Mouse (Mus musculus): ENCODE measurements around the gene Vmn1r236. TPM values are rescaled to one million over a fixed set of nuclear protein-coding genes. Genes with fewer than 3 reads are reported as not detected.

The Vmn1r236 gene
- not detected in 2 replicates for total RNA-seq (2012; rRNA removed)

- TF ChIP-seq MAFK (IDR thresholded peaks at IDR 0.05; ENCODE audit: insufficient read depth, low read depth, low read length) (no peak), HCFC1 (IDR thresholded peaks at IDR 0.05; ENCODE audit: borderline replicate concordance, insufficient read depth, low read length) (no peak), CHD2 (IDR thresholded peaks at IDR 0.05; ENCODE audit: low read depth, low read length) (no peak), ZNF384 (IDR thresholded peaks at IDR 0.05; ENCODE audit: low read depth, low read length) (no peak), ZC3H11A (IDR thresholded peaks at IDR 0.05; ENCODE audit: borderline replicate concordance, low read depth, low read length) (no peak)
- DNase-seq (ENCODE audit: low read depth, low spot score) = no peak
- Histone ChIP-seq H3K27ac (ENCODE audit: insufficient read depth, low read depth, low read length, poor library complexity, severe bottlenecking) (no peak within 1 kb of the TSS), H3K9ac (ENCODE audit: insufficient read depth, low read depth, low read length, poor library complexity, severe bottlenecking) (no peak within 1 kb of the TSS), H3K36me3 (ENCODE audit: control insufficient read depth, insufficient read depth, low read length, poor library complexity, severe bottlenecking) (no peaks in the 10 kb centered on the region), H3K4me3 (ENCODE audit: insufficient read depth in 1 of 2, low read depth in 1 of 2, low read length in 2 of 2, poor library complexity in 1 of 2, severe bottlenecking in 1 of 2) (no peak within 1 kb of the TSS), H3K9me3 (ENCODE audit: control insufficient read depth, insufficient read depth, low read depth, low read length) (no peaks in the 10 kb centered on the region), H3K4me1 (ENCODE audit: control insufficient read depth in 2 of 2, insufficient read depth in 2 of 2, low read length in 2 of 2, poor library complexity in 1 of 2) (no peaks in the 10 kb centered on the region)
- in situ Hi-C loops (cut with MboI; ENCODE audit: low sequenced_read_pairs in 2 of 2, unreplicated experiment in 2 of 2) = no loop called here
These were observed at the start of gene Vmn1r236 for GRCm38 (mm10) chr17:21282642-21283041. Gene Vmn1r236, plus strand, starts transcription at chr17:21282942.

- Histone ChIP-seq H3K9me3 (ENCODE audit: control insufficient read depth, insufficient read depth, low read depth, low read length) (no peaks in the 10 kb centered on the region), H3K36me3 (ENCODE audit: control insufficient read depth, insufficient read depth, low read length, poor library complexity, severe bottlenecking) (no peaks in the 10 kb centered on the region), H3K4me3 (ENCODE audit: insufficient read depth in 1 of 2, low read depth in 1 of 2, low read length in 2 of 2, poor library complexity in 1 of 2, severe bottlenecking in 1 of 2) (no peak within 1 kb of the TSS), H3K4me1 (ENCODE audit: control insufficient read depth in 2 of 2, insufficient read depth in 2 of 2, low read length in 2 of 2, poor library complexity in 1 of 2) (no peaks in the 10 kb centered on the region), H3K9ac (ENCODE audit: insufficient read depth, low read depth, low read length, poor library complexity, severe bottlenecking) (no peak within 1 kb of the TSS), H3K27ac (ENCODE audit: insufficient read depth, low read depth, low read length, poor library complexity, severe bottlenecking) (no peak within 1 kb of the TSS)
- in situ Hi-C loops (cut with MboI; ENCODE audit: low sequenced_read_pairs in 2 of 2, unreplicated experiment in 2 of 2) = no loop called here
- DNase-seq (ENCODE audit: low read depth, low spot score) = no peak
- TF ChIP-seq ZNF384 (IDR thresholded peaks at IDR 0.05; ENCODE audit: low read depth, low read length) = no peak
These were observed 26.6 kb upstream of the Vmn1r236 start, which contains the start of gene Vmn1r235 for GRCm38 (mm10) chr17:21256111-21256510. Gene Vmn1r235, plus strand, starts transcription at chr17:21256411.

DNA sequence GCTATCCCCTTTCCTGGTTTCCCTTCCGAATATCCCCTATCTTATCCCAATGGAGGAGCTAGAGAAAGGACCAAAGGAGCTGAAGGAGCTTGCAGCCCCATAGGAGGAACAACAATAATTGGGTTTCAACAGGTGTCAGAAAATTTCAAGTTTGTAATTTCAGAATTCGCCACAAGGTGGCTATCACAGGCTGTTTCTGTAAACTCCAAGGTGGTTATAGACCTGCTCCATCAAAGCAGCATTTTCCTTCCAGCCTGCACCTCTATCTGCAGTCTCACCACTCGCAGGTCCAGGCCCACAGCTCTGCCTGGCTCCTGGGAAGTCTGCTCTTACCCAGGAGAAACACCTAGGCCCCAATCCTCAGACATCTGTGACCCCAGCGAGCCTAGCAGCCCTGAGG lies 10.6 kb upstream of the Vmn1r236 start:
- DNase-seq (ENCODE audit: low read depth, low spot score) = peak; percentile 88
- no peaks in the 10 kb centered on the region for H3K4me1 ChIP-seq (ENCODE audit: control insufficient read depth in 2 of 2, insufficient read depth in 2 of 2, low read length in 2 of 2, poor library complexity in 1 of 2)
- in situ Hi-C loops (cut with MboI; ENCODE audit: low sequenced_read_pairs in 2 of 2, unreplicated experiment in 2 of 2) = loop anchor here in 1 of 2 experiments (5.0 kb wide), 1 partner anchor 150 kb away; the partner anchor contains the start of gene Zfp54
- no peak overlapping the region for H3K27ac ChIP-seq (ENCODE audit: insufficient read depth, low read depth, low read length, poor library complexity, severe bottlenecking)
- H3K9me3 ChIP-seq (ENCODE audit: control insufficient read depth, insufficient read depth, low read depth, low read length) = no peaks in the 10 kb centered on the region
- H3K4me3 ChIP-seq (ENCODE audit: insufficient read depth in 1 of 2, low read depth in 1 of 2, low read length in 2 of 2, poor library complexity in 1 of 2, severe bottlenecking in 1 of 2) = no peak overlapping the region
- no peaks in the 10 kb centered on the region for H3K36me3 ChIP-seq (ENCODE audit: control insufficient read depth, insufficient read depth, low read length, poor library complexity, severe bottlenecking)
- H3K9ac ChIP-seq (ENCODE audit: insufficient read depth, low read depth, low read length, poor library complexity, severe bottlenecking) = no peak overlapping the region
- no peak for TF ChIP-seq MAFK (IDR thresholded peaks at IDR 0.05; ENCODE audit: insufficient read depth, low read depth, low read length)
- TF ChIP-seq ZC3H11A (IDR thresholded peaks at IDR 0.05; ENCODE audit: borderline replicate concordance, low read depth, low read length) = peak; percentile 84; the same call in 1 of the 2 replicates

- Histone ChIP-seq H3K36me3 (ENCODE audit: control insufficient read depth, insufficient read depth, low read length, poor library complexity, severe bottlenecking) (no peaks in the 10 kb centered on the region), H3K9ac (ENCODE audit: insufficient read depth, low read depth, low read length, poor library complexity, severe bottlenecking) (no peak overlapping the region), H3K27ac (ENCODE audit: insufficient read depth, low read depth, low read length, poor library complexity, severe bottlenecking) (no peak overlapping the region), H3K9me3 (ENCODE audit: control insufficient read depth, insufficient read depth, low read depth, low read length) (no peaks in the 10 kb centered on the region), H3K4me3 (ENCODE audit: insufficient read depth in 1 of 2, low read depth in 1 of 2, low read length in 2 of 2, poor library complexity in 1 of 2, severe bottlenecking in 1 of 2) (no peak overlapping the region), H3K4me1 (ENCODE audit: control insufficient read depth in 2 of 2, insufficient read depth in 2 of 2, low read length in 2 of 2, poor library complexity in 1 of 2) (no peaks in the 10 kb centered on the region)
- in situ Hi-C loops (cut with MboI; ENCODE audit: low sequenced_read_pairs in 2 of 2, unreplicated experiment in 2 of 2) = no loop called here
- DNase-seq (ENCODE audit: low read depth, low spot score) = no peak
- no peak for TF ChIP-seq CHD2 (IDR thresholded peaks at IDR 0.05; ENCODE audit: low read depth, low read length)
- TF ChIP-seq ZNF384 (IDR thresholded peaks at IDR 0.05; ENCODE audit: low read depth, low read length) = no peak
- no peak for TF ChIP-seq MAFK (IDR thresholded peaks at IDR 0.05; ENCODE audit: insufficient read depth, low read depth, low read length)
- TF ChIP-seq HCFC1 (IDR thresholded peaks at IDR 0.05; ENCODE audit: borderline replicate concordance, insufficient read depth, low read length) = no peak
- TF ChIP-seq ZC3H11A (IDR thresholded peaks at IDR 0.05; ENCODE audit: borderline replicate concordance, low read depth, low read length) = no peak
These were observed 1.7 kb downstream of the Vmn1r236 start for GRCm38 (mm10) chr17:21284395-21284794.

DNA sequence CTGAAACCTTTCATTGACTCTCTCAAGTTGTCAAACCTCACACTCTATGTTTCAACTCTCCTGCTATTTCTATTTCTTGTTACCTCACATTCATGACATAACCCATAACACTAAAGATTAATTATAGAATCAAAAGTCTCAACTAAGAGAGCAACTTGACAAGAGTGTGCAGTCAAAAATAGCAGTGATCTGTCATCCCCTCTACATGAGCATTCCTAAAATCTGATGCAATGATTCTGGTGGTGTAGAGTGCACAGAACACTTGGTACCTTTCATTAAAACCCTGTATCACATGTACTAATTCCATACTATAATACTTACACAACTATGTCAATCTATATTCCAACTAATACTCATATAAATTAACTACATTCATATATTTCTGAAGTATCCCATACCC lies 7.0 kb downstream of the Vmn1r236 start:
- no peak overlapping the region for H3K4me3 ChIP-seq (ENCODE audit: insufficient read depth in 1 of 2, low read depth in 1 of 2, low read length in 2 of 2, poor library complexity in 1 of 2, severe bottlenecking in 1 of 2)
- H3K4me1 ChIP-seq (ENCODE audit: control insufficient read depth in 2 of 2, insufficient read depth in 2 of 2, low read length in 2 of 2, poor library complexity in 1 of 2) = no peaks in the 10 kb centered on the region
- no peak overlapping the region for H3K9ac ChIP-seq (ENCODE audit: insufficient read depth, low read depth, low read length, poor library complexity, severe bottlenecking)
- H3K27ac ChIP-seq (ENCODE audit: insufficient read depth, low read depth, low read length, poor library complexity, severe bottlenecking) = no peak overlapping the region
- in situ Hi-C loops (cut with MboI; ENCODE audit: low sequenced_read_pairs in 2 of 2, unreplicated experiment in 2 of 2) = no loop called here
- no peaks in the 10 kb centered on the region for H3K9me3 ChIP-seq (ENCODE audit: control insufficient read depth, insufficient read depth, low read depth, low read length)
- no peak for TF ChIP-seq HCFC1 (IDR thresholded peaks at IDR 0.05; ENCODE audit: borderline replicate concordance, insufficient read depth, low read length)
- TF ChIP-seq ZNF384 (IDR thresholded peaks at IDR 0.05; ENCODE audit: low read depth, low read length) = no peak
- no peaks in the 10 kb centered on the region for H3K36me3 ChIP-seq (ENCODE audit: control insufficient read depth, insufficient read depth, low read length, poor library complexity, severe bottlenecking)
- DNase-seq (ENCODE audit: low read depth, low spot score) = no peak
